Comparison of ENCODE assay signal across 17 mouse cellular contexts in the genomic region with DNA sequence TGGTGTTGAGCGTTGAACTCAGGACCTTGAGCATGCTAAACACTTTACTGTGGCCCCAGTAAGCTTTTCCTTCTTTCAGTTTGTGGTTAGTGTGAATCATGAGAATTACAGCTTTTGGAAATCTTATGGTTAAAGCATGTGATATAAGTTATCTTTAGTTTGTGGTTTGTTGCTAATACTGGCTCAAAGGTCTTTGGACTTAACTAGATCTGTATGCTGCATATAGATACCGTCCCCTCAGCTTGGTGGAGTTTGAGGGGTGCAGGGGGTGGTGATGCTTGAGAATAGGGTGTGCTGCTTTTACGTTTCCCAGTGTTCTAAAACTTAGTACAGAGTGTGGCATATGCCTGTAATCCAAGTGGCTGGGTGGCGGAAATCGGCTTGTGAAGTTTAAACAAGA. TPM values are rescaled to one million over a fixed set of nuclear protein-coding genes. Genes with fewer than 3 reads are reported as not detected.
DNase-seq lines count a peak whose midpoint lies in the region; ATAC-seq and TF ChIP-seq lines count a peak whose summit lies in the region.
"Had no signal": no experiment of that assay in that cellular context is flagged by ENCODE, and none has a peak within 500 bp of the region (broad histone marks: within the 10 kb centered on the region; RNA-seq: fewer than 3 reads in every experiment).

No protein-coding gene starts in this region.

- H3K27me3 ChIP-seq in heart, embryonic 16.5 days (ENCODE audit: control insufficient read depth, insufficient read depth, low read length), result no peaks in the 10 kb centered on the region
- no peaks in the 10 kb centered on the region for H3K27me3 ChIP-seq in intestine, embryonic 16.5 days (replicated peaks; ENCODE audit: control insufficient read depth, insufficient read depth, low read length)
- H3K27me3 ChIP-seq in myocyte (ENCODE audit: control insufficient read depth, insufficient read depth, insufficient read length), result no peaks in the 10 kb centered on the region
- H3K27me3 ChIP-seq: limb, embryonic 12.5 days had no signal

- no peak overlapping the region for H3ac ChIP-seq in myocyte (ENCODE audit: control insufficient read depth, insufficient read length)

- TF ChIP-seq POLR2A in myocyte (IDR thresholded peaks at IDR 0.05; ENCODE audit: insufficient read length, low read depth), result no peak

- peak overlapping the region; percentile 13; the same call in 1 of the 2 replicates for H3K27ac ChIP-seq in heart, embryonic 16.5 days (ENCODE audit: low read length)
- H3K27ac ChIP-seq in intestine, embryonic 16.5 days (ENCODE audit: low read length), result no peak overlapping the region
- H3K27ac ChIP-seq: limb, embryonic 12.5 days; midbrain, embryonic 10.5 days had no signal

- H3K4me1 ChIP-seq in heart, embryonic 16.5 days (ENCODE audit: control insufficient read depth, insufficient read depth, low read length), result peaks cover 30% of the 10 kb centered on the region
- H3K4me1 ChIP-seq in intestine, embryonic 16.5 days (ENCODE audit: control insufficient read depth, insufficient read depth, low read length), result peaks cover 18% of the 10 kb centered on the region; the same call in 1 of the 2 replicates

- no peak for ATAC-seq in heart, embryonic 16.5 days (replicated peaks; ENCODE audit: extremely low read depth, insufficient read depth, low FRiP score)
- ATAC-seq in intestine, embryonic 16.5 days, result no peak
- ATAC-seq: activated CD4-positive, CD25-positive, alpha-beta regulatory T cell, adult 4 months had no signal

- WGBS in heart, embryonic 16.5 days, result 85% methylated on average over 5 of the region's 5 CpGs
- WGBS in intestine, embryonic 16.5 days, result 69% methylated on average over 5 of the region's 5 CpGs

- no peaks in the 10 kb centered on the region for H3K36me3 ChIP-seq in heart, embryonic 16.5 days (ENCODE audit: control insufficient read depth, insufficient read depth)
- H3K36me3 ChIP-seq in intestine, embryonic 16.5 days (ENCODE audit: control insufficient read depth, insufficient read depth, low read length), result peaks cover 3% of the 10 kb centered on the region; the same call in 1 of the 2 replicates
- peaks cover 4% of the 10 kb centered on the region for H3K36me3 ChIP-seq in myocyte (ENCODE audit: control insufficient read depth, insufficient read depth)

- peaks cover 77% of the 10 kb centered on the region for H3K79me2 ChIP-seq in myocyte (ENCODE audit: control insufficient read depth, insufficient read depth)

- no peak overlapping the region; the same call in 1 of the 2 replicates for H3K9ac ChIP-seq in heart, embryonic 16.5 days (ENCODE audit: low read length)
- H3K9ac ChIP-seq in intestine, embryonic 16.5 days (ENCODE audit: low read depth, low read length), result no peak overlapping the region
- H3K9ac ChIP-seq: limb, embryonic 12.5 days had no signal

- no peak for DNase-seq in heart, adult 8-10 months (ENCODE audit: low spot score)
- peak; percentile 66 for DNase-seq in MEL-GATA-1-ER (ENCODE audit: extremely low read depth, low read depth)
- no peak for DNase-seq in urinary bladder, adult 18-20 months (ENCODE audit: low spot score in 2 of 2)
- no peak for DNase-seq in ovary, postnatal 14 days (ENCODE audit: low spot score)
- DNase-seq: kidney, adult 8-10 months; thymus, adult 2 months had no signal

- peak overlapping the region; percentile 13; the same call in 1 of the 2 replicates for H3K4me2 ChIP-seq in heart, embryonic 16.5 days (ENCODE audit: low read depth, low read length)
- peak overlapping the region; percentile 35 for H3K4me2 ChIP-seq in intestine, embryonic 16.5 days (ENCODE audit: low read depth, low read length)
- peak overlapping the region; percentile 65 for H3K4me2 ChIP-seq in myocyte (ENCODE audit: low read depth)
- H3K4me2 ChIP-seq: limb, embryonic 12.5 days had no signal

- no peaks in the 10 kb centered on the region for H3K9me3 ChIP-seq in heart, embryonic 16.5 days (replicated peaks; ENCODE audit: control insufficient read depth, low read length)
- no peaks in the 10 kb centered on the region for H3K9me3 ChIP-seq in intestine, embryonic 16.5 days (ENCODE audit: control insufficient read depth, low read length)
- H3K9me3 ChIP-seq: limb, embryonic 12.5 days; midbrain, embryonic 10.5 days had no signal

- peak overlapping the region; percentile 16 for H3K4me3 ChIP-seq in heart, embryonic 16.5 days (ENCODE audit: low read length)
- peak overlapping the region; percentile 46 for H3K4me3 ChIP-seq in intestine, embryonic 16.5 days (ENCODE audit: low read length)
- H3K4me3 ChIP-seq in myocyte, result no peak overlapping the region
- H3K4me3 ChIP-seq: limb, embryonic 12.5 days; midbrain, embryonic 10.5 days had no signal

TF ChIP-seq in myocyte, 11 proteins besides CTCF, POLR2A, EP300 and RAD21:
- no peak for TF ChIP-seq MYOG (IDR thresholded peaks at IDR 0.05; ENCODE audit: control insufficient read depth in 1 of 3, insufficient read depth in 1 of 3, insufficient read length in 2 of 3, low read depth in 2 of 3)
- TF ChIP-seq USF1 (IDR thresholded peaks at IDR 0.05; ENCODE audit: low read depth), result no peak
- no peak for TF ChIP-seq TCF3 (IDR thresholded peaks at IDR 0.05; ENCODE audit: insufficient read length, low read depth)
- TF ChIP-seq POLR2AphosphoS2 (IDR thresholded peaks at IDR 0.05; ENCODE audit: insufficient read length, low read depth), result no peak
- TF ChIP-seq MYOD1 (IDR thresholded peaks at IDR 0.05; ENCODE audit: control insufficient read depth in 1 of 3, insufficient read length in 2 of 3, low read depth in 2 of 3), result no peak
- TF ChIP-seq SRF (IDR thresholded peaks at IDR 0.05; ENCODE audit: control insufficient read depth, insufficient read length, low read depth), result no peak
- no peak for TF ChIP-seq CEBPB (IDR thresholded peaks at IDR 0.05; ENCODE audit: insufficient read depth, poor library complexity, severe bottlenecking)
- no peak for TF ChIP-seq E2F4 (IDR thresholded peaks at IDR 0.05; ENCODE audit: insufficient read depth)
- no peak for TF ChIP-seq TCF12 (IDR thresholded peaks at IDR 0.05; ENCODE audit: insufficient read depth, poor library complexity, severe bottlenecking)
- no peak for TF ChIP-seq MAX (IDR thresholded peaks at IDR 0.05; ENCODE audit: low read depth)
- no peak for TF ChIP-seq REST (IDR thresholded peaks at IDR 0.05; ENCODE audit: insufficient read depth, insufficient read length)
TF ChIP-seq in myocyte: peak in this region for 0.

RNA-seq across cellular contexts. Expression of a gene that starts 7.7 kb away (rescaled TPM):
- polyA plus RNA-seq in heart, embryonic 16.5 days (2015; fragmentation: Nextera tagmentation; extraction: Ambion mirVana), result 123 and 130 TPM in 2 replicates
- total RNA-seq in heart, adult 8-10 months (2022), result 100 to 1,000 TPM; 120 to 145 (median 131) TPM
- polyA plus RNA-seq in intestine, embryonic 16.5 days (2015; fragmentation: Nextera tagmentation; extraction: Ambion mirVana), result 208 and 249 TPM in 2 replicates
- polyA plus RNA-seq in myocyte (2012; fragmentation: generic; extraction: Trizol), result 20.2 TPM

RNA-seq across cellular contexts. Expression of a gene that starts 25.5 kb away (rescaled TPM):
- polyA plus RNA-seq in heart, embryonic 16.5 days (2015; fragmentation: Nextera tagmentation; extraction: Ambion mirVana), result not detected in 2 replicates
- not detected for total RNA-seq in heart, adult 8-10 months (2022)
- not detected in 2 replicates for polyA plus RNA-seq in intestine, embryonic 16.5 days (2015; fragmentation: Nextera tagmentation; extraction: Ambion mirVana)
- polyA plus RNA-seq in myocyte (2012; fragmentation: generic; extraction: Trizol), result not detected
- total RNA-seq: layer of hippocampus, postnatal 14 days had no signal
- polyA plus RNA-seq: cortical plate, adult 2 months; heart, postnatal 0 days; limb, embryonic 12.5 days; midbrain, embryonic 10.5 days; neural tube, embryonic 14.5 days; small intestine, adult 2 months; thymus, adult 2 months had no signal

RNA-seq across cellular contexts. Expression of a gene that starts 34.4 kb away (rescaled TPM):
- polyA plus RNA-seq in heart, embryonic 16.5 days (2015; fragmentation: Nextera tagmentation; extraction: Ambion mirVana), result 274 and 354 TPM in 2 replicates
- total RNA-seq in heart, adult 8-10 months (2022), result 100 to 1,000 TPM; 216 to 235 (median 228) TPM
- 312 and 350 TPM in 2 replicates for polyA plus RNA-seq in intestine, embryonic 16.5 days (2015; fragmentation: Nextera tagmentation; extraction: Ambion mirVana)
- 242 TPM for polyA plus RNA-seq in myocyte (2012; fragmentation: generic; extraction: Trizol)

RNA-seq across cellular contexts. Expression of a gene that starts 34.4 kb away (rescaled TPM):
- polyA plus RNA-seq in heart, embryonic 16.5 days (2015; fragmentation: Nextera tagmentation; extraction: Ambion mirVana), result 25.0 and 26.6 TPM in 2 replicates
- 10 to 100 TPM; 15.4 to 21.4 (median 18.0) TPM for total RNA-seq in heart, adult 8-10 months (2022)
- polyA plus RNA-seq in intestine, embryonic 16.5 days (2015; fragmentation: Nextera tagmentation; extraction: Ambion mirVana), result 24.7 and 28.2 TPM in 2 replicates
- polyA plus RNA-seq in myocyte (2012; fragmentation: generic; extraction: Trizol), result 10.5 TPM

Comparison
In these comparisons a context has a peak if more than half of its experiments do, and no peak if none do; other contexts are left out.
1. H3K4me2 ChIP-seq: peak in every context shown above with its lines; median percentile 65 in myocyte; 35 in intestine, embryonic 16.5 days; 13 in heart, embryonic 16.5 days.